Mouse (Mus musculus) layer of hippocampus, adult 2 months (tissue): ENCODE measurements at regions not wholly inside any gene's neighbourhood (a gene's known extent, or its start where the extent isn't known, plus 50 kb on each side); places are given as distances from the start of the nearest gene placed in this dataset.
A peak's percentile ranks its signal among the peaks of the same experiment; 100 is the strongest.

Experiments
- DNase-seq, 2 experiments: peaks; one replicate each; pipeline ENCODE4 v3.0.0; 2022; ENCODE audit warnings: low spot score in 2 of 2
- H3K27ac ChIP-seq: fragments of 200-600 bp; 2 replicates; pipeline ENCODE4 v1.8.1; 2022
- H3K4me3 ChIP-seq: fragments of 200-600 bp; 2 replicates; pipeline ENCODE4 v1.8.1; 2022; ENCODE audit warnings: mild to moderate bottlenecking
- CTCF ChIP-seq: fragments of 200-600 bp; conservative IDR thresholded peaks from 2 replicates; pipeline ENCODE4 v1.8.1; 2022; ENCODE audit warnings: antibody characterized with exemption, mild to moderate bottlenecking, moderate library complexity

DNA sequence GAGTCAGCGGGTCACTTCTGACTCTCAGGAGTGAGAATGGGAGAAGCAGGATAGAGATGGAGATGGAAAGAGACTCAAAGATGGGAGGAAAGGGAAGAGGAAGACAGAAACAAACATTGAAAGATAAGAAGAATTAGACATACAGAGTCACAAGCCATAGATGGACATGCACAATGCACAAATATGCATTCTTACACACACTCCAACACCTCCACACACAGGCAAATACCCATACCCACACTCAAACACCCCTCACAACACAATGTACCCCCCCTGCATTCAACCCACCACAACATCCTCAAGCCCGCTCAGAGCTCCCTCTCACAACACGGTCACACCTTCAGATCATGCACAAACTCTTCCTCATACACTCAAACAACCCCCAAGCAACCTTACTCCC lies 251.4 kb upstream of the Wscd1 start:
- DNase-seq, result no peak
- Histone ChIP-seq H3K4me3 (no peak overlapping the region), H3K27ac (no peak overlapping the region)
- TF ChIP-seq CTCF, result no peak

DNA sequence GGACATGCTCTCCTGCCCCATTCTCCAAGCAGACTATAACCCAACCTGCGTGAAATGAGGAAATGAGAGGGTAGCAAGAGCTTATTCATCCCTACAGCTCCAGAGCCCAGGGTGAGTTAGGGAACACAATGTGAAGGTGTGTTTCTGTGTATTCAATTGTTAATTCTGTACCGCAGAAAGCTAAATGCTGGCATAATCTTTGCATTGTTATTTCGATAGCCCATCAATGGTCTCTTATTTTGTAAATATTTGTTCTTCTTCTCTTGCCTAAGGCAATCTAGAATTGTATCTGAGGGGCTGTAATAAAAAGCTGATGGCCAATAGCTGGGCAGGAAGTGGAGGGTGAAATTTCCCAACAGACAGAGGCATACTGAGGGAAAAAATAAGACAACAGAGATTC lies 247.6 kb upstream of the Wscd1 start:
- H3K27ac ChIP-seq, result no peak overlapping the region
- DNase-seq, result no peak
- TF ChIP-seq CTCF, result no peak
- no peak overlapping the region for H3K4me3 ChIP-seq

DNA sequence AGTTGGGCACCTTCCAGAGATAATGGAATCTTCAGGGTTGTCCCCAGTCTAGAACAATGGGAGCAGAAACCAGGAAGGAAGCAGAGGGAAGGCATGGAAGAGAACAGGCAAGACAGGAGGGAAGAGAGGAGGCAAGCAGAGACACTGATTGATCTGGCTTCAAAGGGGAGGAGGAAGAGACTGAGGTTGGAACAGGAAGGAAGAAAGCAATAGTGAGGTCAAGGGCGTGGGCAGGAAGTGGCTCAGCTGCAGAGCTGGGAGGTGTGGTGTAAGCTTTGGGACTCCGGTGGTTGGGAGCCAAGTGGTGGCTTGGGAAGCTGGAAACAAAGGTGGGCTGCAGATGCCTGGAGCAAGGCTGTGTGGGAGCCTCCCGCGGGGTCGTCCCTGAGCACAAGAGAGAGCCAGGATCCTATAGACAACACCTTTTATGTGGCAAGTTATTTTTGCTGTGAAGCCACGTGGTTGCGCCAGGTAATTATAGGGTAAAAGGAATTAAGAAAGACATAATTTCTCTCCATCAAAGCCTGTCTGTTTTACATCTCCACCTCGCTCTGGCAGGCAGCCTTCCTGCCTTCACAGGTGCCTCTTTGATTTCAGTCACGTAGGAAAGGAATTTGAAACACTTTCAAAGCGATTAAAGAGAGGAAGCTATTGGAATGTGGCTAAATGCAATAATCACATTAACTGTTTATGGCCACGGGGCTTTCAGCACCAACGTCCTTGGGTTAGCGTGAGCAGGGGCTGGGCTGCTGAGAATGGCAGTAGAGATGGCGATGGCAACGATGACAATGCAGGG lies 237.3 kb upstream of the Wscd1 start:
- DNase-seq, result no peak
- Histone ChIP-seq H3K4me3 (no peak overlapping the region), H3K27ac (no peak overlapping the region)
- TF ChIP-seq CTCF, result no peak

DNA sequence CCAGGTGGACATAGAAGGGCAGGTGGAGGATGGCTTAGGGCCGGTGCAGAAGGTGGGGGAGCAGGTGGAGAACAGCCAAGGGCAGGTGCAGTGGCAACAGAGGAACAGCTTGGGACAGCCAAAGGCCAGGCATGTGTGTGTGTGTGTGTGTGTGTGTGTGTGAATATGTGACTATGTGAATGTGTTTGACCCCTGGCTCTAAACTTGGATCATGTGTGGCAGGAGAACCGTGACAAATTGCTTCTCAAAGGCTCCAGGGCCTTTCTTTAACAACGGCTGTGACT lies 236.7 kb upstream of the Wscd1 start:
- DNase-seq, result no peak
- TF ChIP-seq CTCF, result no peak
- Histone ChIP-seq H3K4me3 (no peak overlapping the region), H3K27ac (no peak overlapping the region)

DNA sequence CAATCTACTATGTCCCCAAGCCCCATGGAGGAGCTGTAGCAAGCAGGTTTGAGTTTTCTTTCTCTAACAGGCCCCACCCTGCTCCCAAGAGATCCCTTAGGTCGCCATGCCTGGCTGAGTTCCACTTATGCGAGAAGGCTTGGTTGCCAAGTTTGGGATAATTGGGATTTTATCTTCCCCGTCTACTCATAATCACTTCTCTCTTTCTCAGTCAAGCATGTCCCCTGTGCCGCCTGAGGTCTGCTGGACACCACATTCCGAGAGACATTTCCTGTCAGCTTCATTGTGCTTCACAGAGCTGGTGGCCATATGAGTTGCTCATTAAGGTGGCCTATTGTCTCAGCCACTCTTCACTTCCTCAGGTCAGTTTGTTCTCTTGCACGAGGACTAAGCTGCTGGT lies 234.5 kb upstream of the Wscd1 start:
- DNase-seq, result no peak
- no peak for TF ChIP-seq CTCF
- H3K4me3 ChIP-seq, result no peak overlapping the region
- H3K27ac ChIP-seq, result no peak overlapping the region

DNA sequence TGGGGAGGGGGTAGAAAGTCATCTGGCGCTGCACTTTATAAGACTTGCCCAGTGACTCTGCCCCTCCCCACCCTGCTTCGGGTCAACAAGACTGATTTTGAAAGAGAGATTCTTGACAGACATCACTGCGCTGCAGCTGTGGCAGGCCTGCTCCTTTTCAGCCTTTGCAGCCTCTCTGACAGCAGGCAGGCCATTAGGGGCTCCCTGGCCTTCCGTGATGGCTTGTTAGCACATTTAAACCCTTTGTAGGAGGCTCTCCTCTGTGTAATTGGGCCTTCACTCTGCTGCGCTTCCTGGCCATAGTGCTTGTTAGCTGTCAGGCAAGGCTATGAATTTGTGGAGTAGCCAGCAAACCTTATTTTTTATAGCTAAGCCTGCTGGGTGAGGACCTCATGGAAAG lies 232.3 kb upstream of the Wscd1 start:
- DNase-seq, result no peak
- TF ChIP-seq CTCF, result no peak
- Histone ChIP-seq H3K27ac (no peak overlapping the region), H3K4me3 (no peak overlapping the region)

DNA sequence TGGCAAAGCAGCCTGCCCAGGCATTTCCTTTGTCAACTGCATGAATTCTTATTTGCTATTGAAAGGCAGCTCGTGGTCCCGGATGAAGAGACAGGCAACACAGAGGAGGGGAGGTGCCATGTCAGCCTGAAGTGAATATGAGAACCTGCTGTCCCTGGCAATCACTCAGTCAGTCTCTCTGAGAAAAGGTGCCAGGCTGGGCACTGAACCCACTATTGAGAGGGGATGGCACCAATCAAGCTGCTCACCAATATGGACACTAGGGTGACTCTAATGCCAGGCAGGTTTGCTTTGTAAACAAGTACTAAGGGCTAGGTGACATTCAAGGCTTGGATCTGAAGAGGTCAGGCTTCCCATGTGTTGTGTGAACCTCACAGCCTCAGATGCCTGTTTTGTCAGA lies 222.0 kb upstream of the Wscd1 start:
- Histone ChIP-seq H3K27ac (no peak overlapping the region), H3K4me3 (no peak overlapping the region)
- no peak for DNase-seq
- TF ChIP-seq CTCF, result no peak

DNA sequence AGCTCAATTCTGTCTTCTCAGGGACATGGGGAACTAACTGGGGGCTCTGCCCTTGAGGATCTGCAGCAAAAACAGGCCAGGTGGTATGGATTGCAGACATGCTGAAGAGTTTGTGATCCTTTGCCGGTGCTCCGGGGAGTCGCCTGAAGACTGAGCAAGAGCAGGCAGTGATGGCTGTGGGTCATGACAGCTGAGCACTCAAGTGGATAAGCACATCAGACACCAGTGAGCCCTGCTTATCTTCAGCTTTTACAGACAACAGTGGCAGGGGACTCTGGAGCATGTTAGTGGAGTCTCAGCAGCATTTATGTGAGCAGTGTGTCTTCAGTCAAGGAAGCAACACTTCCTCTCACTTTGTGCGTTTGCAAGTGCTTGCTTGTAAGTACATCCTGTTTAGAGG lies 221.1 kb upstream of the Wscd1 start:
- DNase-seq, result no peak
- Histone ChIP-seq H3K27ac (no peak overlapping the region), H3K4me3 (no peak overlapping the region)
- no peak for TF ChIP-seq CTCF

DNA sequence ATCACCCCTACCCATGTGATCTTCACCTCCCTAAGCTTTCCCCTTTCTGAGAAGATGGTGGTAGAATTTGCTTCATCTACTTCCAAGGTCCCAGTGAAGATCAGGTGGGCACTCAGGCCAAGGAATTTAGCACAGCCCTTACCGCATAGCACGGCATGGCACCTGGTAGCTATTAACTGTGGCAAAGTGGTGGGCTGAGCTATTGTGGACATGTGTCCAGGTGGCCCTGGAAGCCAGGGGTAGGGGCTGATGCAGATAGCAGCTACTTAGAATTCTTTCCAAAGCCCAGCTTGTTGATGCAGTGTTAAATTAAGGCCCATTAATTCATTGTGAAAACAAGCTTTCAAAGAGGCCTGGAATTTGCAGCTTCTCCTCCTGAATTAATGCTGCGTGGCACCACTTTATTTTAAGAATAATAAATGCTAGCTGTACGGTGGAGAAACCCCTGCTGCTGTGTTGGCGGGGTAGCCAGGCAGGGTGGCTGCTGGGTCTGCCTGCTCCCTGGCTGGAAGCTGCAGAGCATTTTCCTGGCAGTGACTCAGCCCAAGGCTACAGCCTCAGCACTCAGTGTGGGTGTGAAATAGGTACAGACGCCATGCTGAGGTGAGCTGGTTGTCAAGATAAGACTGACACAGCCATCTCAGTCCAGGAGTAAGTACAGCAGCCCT lies 208.4 kb upstream of the Wscd1 start:
- no peak for TF ChIP-seq CTCF
- Histone ChIP-seq H3K27ac (no peak overlapping the region), H3K4me3 (no peak overlapping the region)
- no peak for DNase-seq

DNA sequence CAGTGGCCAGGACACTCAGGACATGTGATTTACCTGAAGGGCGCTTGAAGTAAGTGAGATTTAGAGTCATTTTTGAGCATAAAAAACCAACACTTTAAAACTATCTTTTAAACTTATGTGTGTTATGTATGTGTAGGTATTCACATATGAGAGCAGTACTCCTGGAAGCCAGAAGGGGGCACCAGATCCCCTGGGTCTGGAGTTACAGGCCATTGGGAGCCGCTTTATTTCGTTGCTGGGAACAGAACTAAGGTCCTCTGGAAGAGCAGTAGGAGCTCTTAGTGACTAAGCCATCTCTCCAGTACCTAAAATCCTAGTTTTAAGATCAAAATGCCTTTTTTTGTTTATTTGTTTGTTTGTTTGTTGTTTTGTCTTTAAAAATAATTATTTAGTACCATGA lies 192.3 kb upstream of the Wscd1 start:
- no peak overlapping the region for H3K4me3 ChIP-seq
- DNase-seq, result no peak
- TF ChIP-seq CTCF, result peak; percentile 57
- no peak overlapping the region for H3K27ac ChIP-seq

DNA sequence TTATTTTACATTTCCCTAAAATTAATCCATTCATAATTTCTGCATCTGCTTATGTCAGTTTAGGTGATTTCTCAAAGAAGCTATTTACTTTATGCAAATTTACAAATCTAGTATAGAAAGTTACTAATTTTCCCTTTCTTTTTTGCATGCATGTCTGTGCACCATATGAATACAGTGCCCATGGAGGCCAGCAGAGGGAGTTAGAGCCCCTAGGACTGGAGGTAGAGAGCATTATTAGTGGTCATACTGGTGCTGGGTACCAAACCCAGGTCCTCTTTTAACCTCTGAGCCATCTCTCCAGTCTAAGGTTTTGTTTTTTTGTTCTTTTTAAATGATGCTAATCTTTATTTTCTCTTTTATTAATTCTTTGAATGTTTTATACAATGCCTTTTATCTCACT lies 184.9 kb upstream of the Wscd1 start:
- H3K27ac ChIP-seq, result no peak overlapping the region
- H3K4me3 ChIP-seq, result no peak overlapping the region
- DNase-seq, result no peak
- peak; percentile 54 for TF ChIP-seq CTCF

DNA sequence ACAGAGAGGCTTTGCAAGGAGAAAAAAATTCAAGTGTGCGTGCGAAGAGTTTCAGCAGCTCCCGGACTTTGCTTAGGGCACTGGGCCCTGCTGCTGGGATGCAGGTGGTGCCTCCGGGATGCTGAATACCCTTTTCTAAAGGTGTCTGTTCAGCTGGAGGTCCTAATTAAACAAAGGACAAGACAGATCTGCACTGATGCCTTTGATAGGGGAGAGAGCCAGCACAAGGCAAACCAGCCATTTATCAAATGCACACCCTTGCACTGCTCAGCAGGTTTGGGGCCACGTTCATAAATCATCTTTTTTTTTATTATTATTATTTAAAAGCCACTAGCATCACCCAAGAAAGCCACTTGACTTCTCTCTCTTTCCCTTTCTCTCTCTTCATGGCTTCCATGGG lies 172.9 kb upstream of the Wscd1 start:
- TF ChIP-seq CTCF, result no peak
- DNase-seq, result no peak
- no peak overlapping the region for H3K27ac ChIP-seq
- no peak overlapping the region for H3K4me3 ChIP-seq

DNA sequence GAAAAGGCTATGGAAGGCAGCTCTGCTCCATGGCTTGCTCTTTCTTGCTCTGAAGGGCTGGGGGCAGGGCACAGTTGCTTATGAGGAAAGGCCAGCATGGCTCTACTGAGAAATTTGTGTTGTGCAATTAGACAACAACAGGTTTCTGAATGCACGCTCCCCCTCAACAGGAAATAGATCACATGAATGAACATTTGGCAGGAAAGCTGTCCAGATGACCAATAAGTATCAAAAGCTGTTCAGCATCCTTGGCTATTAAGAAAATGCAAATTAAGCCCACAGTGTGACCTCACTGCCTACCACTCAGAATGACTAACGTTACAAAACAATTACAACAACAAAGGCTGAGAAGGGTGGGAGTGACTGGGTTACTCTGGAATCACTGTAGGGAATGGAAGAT lies 167.9 kb upstream of the Wscd1 start:
- H3K27ac ChIP-seq, result no peak overlapping the region
- H3K4me3 ChIP-seq, result no peak overlapping the region
- TF ChIP-seq CTCF, result no peak
- DNase-seq, result peak in 1 of 2 experiments; percentile 11

DNA sequence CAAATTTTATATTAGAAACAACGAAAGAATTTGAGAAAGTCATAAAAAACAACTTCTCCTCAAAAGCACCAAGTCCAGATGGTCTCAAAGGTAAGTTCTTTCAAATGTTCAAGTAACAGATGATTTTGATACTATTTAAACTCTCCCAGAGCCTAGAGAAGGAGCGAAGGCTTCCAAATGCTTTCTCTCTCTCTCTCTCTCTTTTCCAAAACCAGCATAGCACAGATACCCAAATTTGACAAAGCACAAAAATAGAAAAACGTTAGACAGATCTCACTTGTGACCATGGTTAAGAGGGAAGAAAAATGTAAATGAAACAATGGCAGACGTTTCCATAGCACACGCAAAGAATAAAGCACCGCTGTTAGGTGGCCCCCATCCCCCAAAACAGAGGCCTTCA lies 158.7 kb upstream of the Wscd1 start:
- Histone ChIP-seq H3K27ac (no peak overlapping the region), H3K4me3 (no peak overlapping the region)
- DNase-seq, result no peak

More for the DNA sequence above, 158.7 kb upstream of the Wscd1 start:
- TF ChIP-seq CTCF, result no peak
